ENCODE assay signal across 18 mouse cellular contexts in genomic region chr6:144739753-144740152, GRCm38 (mm10). TPM values are rescaled to one million over a fixed set of nuclear protein-coding genes. Genes with fewer than 3 reads are reported as not detected.
DNase-seq lines count a peak whose midpoint lies in the region; ATAC-seq lines count a peak whose summit lies in the region.
"Had no signal": no experiment of that assay in that cellular context is flagged by ENCODE, and none has a peak within 500 bp of the region (broad histone marks: within the 10 kb centered on the region; RNA-seq: fewer than 3 reads in every experiment).

No protein-coding gene starts in this region.

- no peaks in the 10 kb centered on the region for H3K36me3 ChIP-seq in neural tube, embryonic 15.5 days
- H3K36me3 ChIP-seq: forebrain, embryonic 15.5 days; heart, embryonic 15.5 days; hindbrain, embryonic 10.5 days; midbrain, embryonic 13.5 days had no signal

- peak; percentile 81 for ATAC-seq in megakaryocyte progenitor cell, adult 5-6 weeks (replicated peaks; ENCODE audit: poor library complexity)
- no peak for ATAC-seq in neural tube, embryonic 15.5 days (ENCODE audit: low FRiP score)
- ATAC-seq: forebrain, embryonic 15.5 days; midbrain, embryonic 13.5 days had no signal

- H3K4me3 ChIP-seq in neural tube, embryonic 15.5 days (replicated peaks), result no peak overlapping the region
- H3K4me3 ChIP-seq: erythroblast, embryonic 14.5 days; forebrain, embryonic 15.5 days; heart, embryonic 15.5 days; hindbrain, embryonic 10.5 days; midbrain, embryonic 13.5 days; myocyte had no signal

- no peak overlapping the region for H3K9ac ChIP-seq in neural tube, embryonic 15.5 days (replicated peaks)
- H3K9ac ChIP-seq: forebrain, embryonic 15.5 days; heart, embryonic 15.5 days; midbrain, embryonic 13.5 days had no signal

- H3K4me2 ChIP-seq in neural tube, embryonic 15.5 days, result no peak overlapping the region
- H3K4me2 ChIP-seq: forebrain, embryonic 15.5 days; heart, embryonic 15.5 days; midbrain, embryonic 13.5 days had no signal

- no peak overlapping the region for H3K27ac ChIP-seq in neural tube, embryonic 15.5 days (replicated peaks)
- H3K27ac ChIP-seq: forebrain, embryonic 15.5 days; heart, embryonic 15.5 days; hindbrain, embryonic 10.5 days; midbrain, embryonic 13.5 days had no signal

- H3K27me3 ChIP-seq in neural tube, embryonic 15.5 days (replicated peaks), result no peaks in the 10 kb centered on the region
- H3K27me3 ChIP-seq: forebrain, embryonic 15.5 days; heart, embryonic 15.5 days; midbrain, embryonic 13.5 days had no signal

- H3K9me3 ChIP-seq in neural tube, embryonic 15.5 days (replicated peaks), result no peaks in the 10 kb centered on the region
- H3K9me3 ChIP-seq: forebrain, embryonic 15.5 days; heart, embryonic 15.5 days; hindbrain, embryonic 10.5 days; midbrain, embryonic 13.5 days had no signal

- peak; percentile 40 for DNase-seq in adrenal gland, postnatal 14 days
- no peak for DNase-seq in adrenal gland, adult 8-10 months
- peak; percentile 24 for DNase-seq in 3134 (ENCODE audit: extremely low read depth, insufficient read length, low spot score)
- DNase-seq in adipocyte (ENCODE audit: low spot score), result peak; percentile 38
- DNase-seq in urinary bladder, adult 18-20 months (ENCODE audit: low spot score in 2 of 2), result no peak
- DNase-seq in embryo, embryonic 10 days (ENCODE audit: low spot score), result no peak
- DNase-seq: cerebellum, adult 18-20 months; cerebellum, postnatal 36 days; left cerebral cortex, postnatal 4 days; thymus, adult 2 months had no signal

- H3K4me1 ChIP-seq in neural tube, embryonic 15.5 days, result no peaks in the 10 kb centered on the region
- H3K4me1 ChIP-seq: heart, embryonic 15.5 days had no signal

- WGBS in neural tube, embryonic 15.5 days, result 93% methylated on average over 2 of the region's 2 CpGs

RNA-seq across cellular contexts. Expression of gene Sox5, which starts 42.0 kb away (rescaled TPM):
- 11.5 and 18.5 TPM in 2 replicates for total RNA-seq in adrenal gland, postnatal 14 days (2021)
- 10 to 100 TPM; 11.7 to 35.6 (median 21.6) TPM for total RNA-seq in adrenal gland, adult 8-10 months (2022)
- 0.10 TPM in 1 of 2 replicates, not detected in the other for total RNA-seq in megakaryocyte progenitor cell, adult 5-6 weeks (2015)
- total RNA-seq in megakaryocyte progenitor cell, adult 5-6 weeks (2017), result 0.17 TPM in 1 of 2 replicates, not detected in the other
- polyA plus RNA-seq in neural tube, embryonic 15.5 days (2015; fragmentation: Nextera tagmentation; extraction: Ambion mirVana), result 32.0 and 34.8 TPM in 2 replicates
- polyA plus RNA-seq: erythroblast, embryonic 14.5 days had no signal

Comparison
In these comparisons a context has a peak if more than half of its experiments do, and no peak if none do; other contexts are left out.
1. DNase-seq: peak in adrenal gland, postnatal 14 days (single experiment), 3134 (single experiment) and adipocyte (single experiment); none in adrenal gland, adult 8-10 months (single experiment), urinary bladder, adult 18-20 months (0 of 2) and embryo, embryonic 10 days (single experiment).
2. RNA of gene Sox5, which starts 42.0 kb away (total RNA-seq): 11.7 to 35.6 TPM in adrenal gland, adult 8-10 months and 11.5 to 18.5 TPM in adrenal gland, postnatal 14 days; 0.10 to 0.17 TPM in megakaryocyte progenitor cell, adult 5-6 weeks; every median in the first group is over 10 times any median in the second.